Mouse (Mus musculus): ENCODE data around the gene Gm37240. TPM values are rescaled to one million over a fixed set of nuclear protein-coding genes. Genes with fewer than 3 reads are reported as not detected.
"Not testable (repeated sequence)": the region's sequence is repeated elsewhere in the genome, so short reads cannot be mapped to it uniquely, and the experiment has no call there.

Gm37240 gene
- total RNA-seq, 1 experiment from 2014 or later: 0.93 TPM

- ATAC-seq (ENCODE audit: extremely low read depth, insufficient number of reproducible peaks, low FRiP score, poor library complexity, severe bottlenecking): no peak
Measured at GRCm38 (mm10) chr3:85618885-85619284, 268.4 kb downstream of the Gm37240 start.

DNA sequence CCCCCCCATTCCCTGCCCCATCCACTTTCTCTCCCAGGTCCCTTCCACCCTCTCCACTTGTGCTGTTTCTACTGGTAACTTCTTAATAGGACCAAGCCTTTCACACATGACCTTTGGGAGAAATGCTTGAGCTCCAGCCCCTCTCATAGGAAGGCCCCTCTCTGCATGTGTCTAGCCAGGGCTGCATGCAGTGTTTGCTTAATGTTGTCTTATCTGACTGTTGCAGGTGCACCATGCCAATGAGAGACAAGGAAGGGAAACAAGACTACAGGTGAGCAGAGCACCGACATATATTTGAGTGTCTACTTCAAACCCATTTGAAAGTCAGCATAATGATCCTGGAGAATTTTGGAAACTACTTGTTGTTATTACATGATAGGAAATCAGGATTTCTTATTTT is 270.9 kb downstream of the Gm37240 start:
- no peak for ATAC-seq (ENCODE audit: extremely low read depth, insufficient number of reproducible peaks, low FRiP score, poor library complexity, severe bottlenecking)

DNA sequence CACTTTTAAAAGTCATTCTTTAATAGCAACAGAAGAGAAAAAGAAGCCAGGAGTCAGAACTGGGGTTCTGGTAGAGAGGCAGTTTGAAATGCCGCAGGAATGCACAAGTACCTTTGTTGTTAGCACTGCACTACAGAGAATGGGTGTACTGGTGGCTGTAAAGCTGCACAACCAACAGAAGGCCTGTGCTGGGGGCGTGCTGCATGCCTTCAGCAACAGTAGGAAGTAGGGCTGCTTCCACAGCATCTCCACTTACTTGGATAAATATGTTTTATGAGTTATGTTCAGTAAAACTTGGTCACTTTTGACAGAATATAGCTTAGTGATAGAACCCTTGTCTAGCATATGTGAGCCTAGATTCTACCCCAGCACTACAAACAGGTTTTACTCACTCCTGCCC is 279.6 kb downstream of the Gm37240 start:
- ATAC-seq (ENCODE audit: extremely low read depth, insufficient number of reproducible peaks, low FRiP score, poor library complexity, severe bottlenecking): no peak

DNA sequence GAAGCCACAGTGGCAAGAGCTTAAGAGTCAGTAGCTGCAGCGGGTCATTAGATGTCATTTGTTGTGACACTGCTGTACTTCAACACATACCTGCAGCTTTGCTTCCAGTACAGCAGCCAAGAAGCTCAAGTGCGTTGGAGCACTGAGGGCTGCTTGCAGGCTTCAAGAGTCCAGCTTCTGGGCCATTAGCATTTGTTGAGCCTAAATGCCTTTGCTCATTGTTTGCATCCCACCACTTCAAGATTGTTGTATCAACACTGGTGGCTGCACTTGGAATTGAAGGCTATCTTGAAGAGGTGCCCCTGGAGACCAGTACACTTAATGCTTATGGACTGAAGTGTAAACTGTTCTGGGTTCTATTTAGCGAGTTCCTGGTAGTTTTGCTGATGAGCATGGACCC is 280.4 kb downstream of the Gm37240 start:
- ATAC-seq (ENCODE audit: extremely low read depth, insufficient number of reproducible peaks, low FRiP score, poor library complexity, severe bottlenecking): no peak

GRCm38 (mm10) chr3:85603811-85604210 is 283.5 kb downstream of the Gm37240 start:
- no peak for ATAC-seq (ENCODE audit: extremely low read depth, insufficient number of reproducible peaks, low FRiP score, poor library complexity, severe bottlenecking)

- no peak for ATAC-seq (ENCODE audit: extremely low read depth, insufficient number of reproducible peaks, low FRiP score, poor library complexity, severe bottlenecking)
Measured at GRCm38 (mm10) chr3:85601841-85602305, 285.4 kb downstream of the Gm37240 start.

GRCm38 (mm10) chr3:85599526-85599925 is 287.8 kb downstream of the Gm37240 start:
- ATAC-seq (ENCODE audit: extremely low read depth, insufficient number of reproducible peaks, low FRiP score, poor library complexity, severe bottlenecking): no peak

GRCm38 (mm10) chr3:85594452-85594851 is 292.9 kb downstream of the Gm37240 start:
- ATAC-seq (ENCODE audit: extremely low read depth, insufficient number of reproducible peaks, low FRiP score, poor library complexity, severe bottlenecking): no peak

GRCm38 (mm10) chr3:85592640-85593252 is 294.6 kb downstream of the Gm37240 start:
- no peak for ATAC-seq (ENCODE audit: extremely low read depth, insufficient number of reproducible peaks, low FRiP score, poor library complexity, severe bottlenecking)

GRCm38 (mm10) chr3:85592067-85592466 is 295.3 kb downstream of the Gm37240 start:
- no peak for ATAC-seq (ENCODE audit: extremely low read depth, insufficient number of reproducible peaks, low FRiP score, poor library complexity, severe bottlenecking)

- ATAC-seq (ENCODE audit: extremely low read depth, insufficient number of reproducible peaks, low FRiP score, poor library complexity, severe bottlenecking): no peak
Measured at GRCm38 (mm10) chr3:85590090-85590754, 297.1 kb downstream of the Gm37240 start.

- ATAC-seq (ENCODE audit: extremely low read depth, insufficient number of reproducible peaks, low FRiP score, poor library complexity, severe bottlenecking): no peak
Measured at GRCm38 (mm10) chr3:85588701-85589100, 298.6 kb downstream of the Gm37240 start.

- no peak for ATAC-seq (ENCODE audit: extremely low read depth, insufficient number of reproducible peaks, low FRiP score, poor library complexity, severe bottlenecking)
Measured at GRCm38 (mm10) chr3:85584966-85585365, 302.4 kb downstream of the Gm37240 start.

DNA sequence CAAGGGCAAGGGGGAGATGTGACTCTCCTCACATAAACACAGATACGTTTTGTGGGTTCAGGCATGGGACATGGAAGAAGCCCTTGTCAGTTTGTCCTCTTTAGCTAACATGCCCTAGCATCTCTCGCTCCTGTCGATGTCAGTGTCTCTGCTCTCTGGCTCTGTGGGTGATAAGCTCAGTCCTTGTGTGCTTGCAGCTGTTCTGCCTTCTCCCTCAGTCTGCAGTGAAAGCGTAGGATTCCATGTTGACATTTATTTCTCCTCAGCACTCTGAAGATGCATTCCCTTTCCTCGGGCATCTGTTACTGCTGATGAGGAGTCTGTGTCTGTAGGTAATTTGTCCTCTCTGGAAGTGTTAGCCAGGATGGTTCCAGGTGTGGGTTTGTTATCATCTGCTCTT is 304.1 kb downstream of the Gm37240 start:
- no peak for ATAC-seq (ENCODE audit: extremely low read depth, insufficient number of reproducible peaks, low FRiP score, poor library complexity, severe bottlenecking)

DNA sequence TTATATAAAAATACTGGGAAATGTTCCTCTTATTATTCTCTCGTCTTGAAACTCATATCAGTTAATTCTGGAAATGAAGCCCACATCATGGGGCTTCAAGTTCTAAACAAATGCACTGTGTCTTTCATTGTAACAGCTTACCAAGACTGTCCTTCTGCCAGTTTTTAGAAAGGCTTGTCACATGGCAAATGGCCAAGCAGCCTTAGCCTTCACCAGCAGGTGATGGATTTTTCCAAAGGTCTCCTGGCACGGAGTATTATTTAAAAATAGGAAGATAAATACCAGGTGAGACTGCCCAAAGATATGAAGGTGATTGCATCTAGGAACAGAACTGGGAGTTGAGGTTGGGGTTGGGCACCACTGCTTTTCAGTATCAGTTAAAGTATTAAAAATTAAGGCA is 304.6 kb downstream of the Gm37240 start:
- no peak for ATAC-seq (ENCODE audit: extremely low read depth, insufficient number of reproducible peaks, low FRiP score, poor library complexity, severe bottlenecking)

GRCm38 (mm10) chr3:85573864-85574830 is 313.2 kb downstream of the Gm37240 start, which contains the start of gene Gatb:
Gatb (plus strand) TSS chr3:85574119.
- peak; percentile 99 for ATAC-seq (ENCODE audit: extremely low read depth, insufficient number of reproducible peaks, low FRiP score, poor library complexity, severe bottlenecking)

DNA sequence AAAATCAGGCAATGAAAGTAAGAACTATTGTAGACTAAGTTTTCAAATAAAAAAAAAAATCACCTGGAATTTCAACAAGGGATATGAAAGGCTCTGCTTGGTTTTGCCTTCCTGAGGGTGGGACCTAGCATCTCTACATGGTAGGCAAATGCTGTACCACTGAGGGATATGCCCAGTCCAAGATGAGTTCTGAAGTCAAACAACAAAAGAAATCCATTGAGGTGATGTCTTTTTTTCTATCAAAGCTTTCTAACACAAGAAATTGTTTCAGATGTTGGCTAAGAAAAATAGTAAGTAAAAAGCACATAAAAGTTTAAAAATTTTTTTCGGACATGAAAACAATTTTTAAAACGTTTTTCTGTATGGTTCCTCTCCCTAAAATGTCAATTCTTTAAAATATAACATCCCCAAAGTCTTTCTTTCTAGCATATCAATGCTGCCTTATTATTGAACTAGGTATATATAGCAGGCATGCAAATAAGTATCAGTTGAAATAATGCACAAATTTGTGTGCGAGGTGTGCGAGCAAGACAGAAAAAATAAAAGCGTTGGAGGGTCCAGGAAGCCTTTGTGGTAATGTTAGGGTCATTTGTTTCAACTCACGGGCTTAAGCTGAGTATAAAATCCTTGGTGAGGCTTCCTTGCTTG is 314.0 kb downstream of the Gm37240 start:
- ATAC-seq (ENCODE audit: extremely low read depth, insufficient number of reproducible peaks, low FRiP score, poor library complexity, severe bottlenecking): no peak

- not testable (repeated sequence) for ATAC-seq (ENCODE audit: extremely low read depth, insufficient number of reproducible peaks, low FRiP score, poor library complexity, severe bottlenecking)
Measured at GRCm38 (mm10) chr3:85572502-85572901, 314.8 kb downstream of the Gm37240 start.

GRCm38 (mm10) chr3:85571276-85571675 is 316.0 kb downstream of the Gm37240 start:
- no peak for ATAC-seq (ENCODE audit: extremely low read depth, insufficient number of reproducible peaks, low FRiP score, poor library complexity, severe bottlenecking)

All from neutrophil, adult 5-6 weeks (primary cell).